Mouse (Mus musculus) testis, adult 2 months (tissue): ENCODE results near the gene Gbgt1.

ENCODE experiments used
- CTCF ChIP-seq: fragments of 200-500 bp; IDR thresholded peaks from 2 replicates; pipeline ENCODE4 v1.5.1; 2012; ENCODE audit warnings: low read depth, mild to moderate bottlenecking, inconsistent platforms, low read length, moderate library complexity; ENCODE audit not compliant: control insufficient read depth, insufficient read depth, insufficient replicate concordance
- POLR2A ChIP-seq: fragments of 200-500 bp; IDR thresholded peaks from 2 replicates; pipeline ENCODE4 v1.6.1; 2012; ENCODE audit warnings: low read depth, mild to moderate bottlenecking, inconsistent platforms, low read length, moderate library complexity; ENCODE audit not compliant: control insufficient read depth

DNA sequence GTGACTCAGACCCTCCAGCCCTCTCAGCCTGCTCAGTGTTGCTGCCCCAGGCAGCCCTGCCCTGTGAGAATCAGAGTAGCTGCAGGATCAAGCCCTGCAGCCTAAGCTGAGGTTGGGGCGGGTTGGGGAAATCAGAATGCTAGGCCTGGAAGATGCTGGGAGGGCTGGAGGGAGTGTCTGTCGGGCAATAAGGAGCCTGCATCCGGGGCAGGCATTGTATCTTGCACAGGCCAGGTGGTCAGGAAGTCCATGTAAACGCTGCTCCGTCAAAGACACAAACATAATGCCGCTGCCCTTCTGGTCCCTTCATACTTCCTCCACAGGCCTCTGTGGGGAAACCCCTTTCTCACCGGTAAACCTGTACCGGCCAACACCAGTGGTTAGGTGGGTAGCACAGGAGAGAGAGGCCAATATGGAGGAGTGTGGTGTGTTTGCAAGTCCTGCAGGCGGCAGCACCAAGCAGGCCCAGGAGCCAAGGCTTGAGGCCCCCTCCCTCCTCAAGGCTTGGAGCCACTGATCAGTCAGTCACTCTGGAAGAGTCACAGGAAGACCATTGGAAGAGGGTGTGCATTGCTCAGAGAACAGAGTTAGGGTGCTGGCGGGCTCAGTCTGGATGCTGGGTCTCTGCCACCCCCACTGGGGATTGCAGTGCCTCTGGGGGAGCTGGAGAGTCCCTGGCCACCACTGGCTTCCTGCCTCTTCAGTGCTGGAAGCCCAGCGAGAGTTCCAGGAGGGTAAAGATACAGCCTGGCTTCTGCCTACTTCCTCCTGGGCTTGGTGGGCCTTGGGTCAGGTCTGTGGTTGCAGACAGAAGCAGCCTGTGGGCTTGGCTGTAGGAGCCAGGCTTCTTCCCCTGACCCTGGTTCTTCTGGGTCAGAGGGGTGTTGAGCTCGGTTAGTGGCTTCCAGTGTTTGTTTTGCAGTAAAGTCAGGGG is 29.5 kb downstream of the Gbgt1 start:
- TF ChIP-seq CTCF (no peak), POLR2A (no peak)
